Mouse (Mus musculus) embryonic facial prominence, embryonic 15.5 days (tissue): ENCODE results near the gene Akap6. TPM values are rescaled to one million over a fixed set of nuclear protein-coding genes. Genes with fewer than 3 reads are reported as not detected.

Experiments
- ATAC-seq: fragments of 200-750 bp; cut with Nextera tagmentation; 2 replicates; pipeline ENCODE4 v1.8.0; 2017; ENCODE audit warnings: low read depth, moderate TSS enrichment; ENCODE audit not compliant: insufficient number of reproducible peaks, low FRiP score, low TSS enrichment
- H3K27ac ChIP-seq: fragments of 300-500 bp; sonication (generic); replicated peaks from 2 replicates; pipeline ENCODE4 v1.5.1; 2015; ENCODE audit warnings: mild to moderate bottlenecking, inconsistent platforms
- H3K27me3 ChIP-seq: fragments of 300-500 bp; sonication (generic); 2 replicates; pipeline ENCODE4 v1.6.1; 2015; ENCODE audit warnings: inconsistent platforms
- H3K36me3 ChIP-seq: fragments of 300-500 bp; sonication (generic); 2 replicates; pipeline ENCODE4 v1.6.1; 2015; ENCODE audit warnings: mild to moderate bottlenecking, inconsistent platforms
- H3K4me1 ChIP-seq: fragments of 300-500 bp; sonication (generic); 2 replicates; pipeline ENCODE4 v1.6.1; 2015; ENCODE audit warnings: inconsistent platforms
- H3K4me2 ChIP-seq: fragments of 300-500 bp; sonication (generic); replicated peaks from 2 replicates; pipeline ENCODE4 v1.6.1; 2015; ENCODE audit warnings: mild to moderate bottlenecking, inconsistent platforms
- H3K4me3 ChIP-seq: fragments of 300-500 bp; sonication (generic); replicated peaks from 2 replicates; pipeline ENCODE4 v1.5.1; 2015; ENCODE audit warnings: mild to moderate bottlenecking, inconsistent platforms
- H3K9ac ChIP-seq: fragments of 300-500 bp; sonication (generic); 2 replicates; pipeline ENCODE4 v1.6.1; 2015; ENCODE audit warnings: inconsistent platforms
- H3K9me3 ChIP-seq: fragments of 300-500 bp; sonication (generic); replicated peaks from 2 replicates; pipeline ENCODE4 v1.6.1; 2016; ENCODE audit warnings: inconsistent platforms
- WGBS: fragments of 180-500 bp; shearing (Covaris S2); methylation state at CpG from one replicate; pipeline ENCODE4 v1.1.7; 2015; 5-methylcytosine and 5-hydroxymethylcytosine counted together
- polyA plus RNA-seq: library from polyadenylated mRNA; unstranded; fragments of >200 nt; fragmentation: Nextera tagmentation; extraction: Ambion mirVana; gene quantifications from 2 replicates; pipeline ENCODE4 v1.2.1, GENCODE M21; 2015

Akap6 gene
- polyA plus RNA-seq, 1 experiment from 2014 or later: 2.2 TPM

DNA sequence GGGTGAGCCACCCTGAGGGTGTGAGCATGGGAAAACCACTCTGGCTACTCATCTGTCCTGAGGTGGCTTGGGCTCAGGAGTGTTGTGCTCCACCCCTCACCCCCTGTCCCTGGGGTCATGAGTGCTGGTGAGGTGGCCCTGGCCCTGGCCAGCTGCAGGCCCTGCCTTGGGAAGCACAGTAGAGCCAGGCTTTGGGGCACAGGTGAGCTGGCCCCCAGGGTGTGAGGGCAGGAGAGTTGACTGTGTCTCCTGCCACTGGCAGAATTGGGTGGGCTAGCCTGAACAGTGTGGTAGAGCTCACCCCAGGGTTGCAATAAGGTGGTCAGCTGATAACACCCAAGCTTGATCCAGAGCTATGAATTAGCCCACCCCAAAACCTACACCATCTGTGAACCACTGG, 86.0 kb downstream of the Akap6 start:
- H3K9me3 ChIP-seq: no peaks in the 10 kb centered on the region
- H3K4me1 ChIP-seq: peaks cover 5% of the 10 kb centered on the region; the same call in 1 of the 2 replicates
- H3K4me3 ChIP-seq: no peak overlapping the region
- H3K27me3 ChIP-seq: no peaks in the 10 kb centered on the region
- no peak overlapping the region for H3K4me2 ChIP-seq
- no peak overlapping the region for H3K27ac ChIP-seq
- ATAC-seq: no peak
- no peak overlapping the region for H3K9ac ChIP-seq
- H3K36me3 ChIP-seq: no peaks in the 10 kb centered on the region

DNA sequence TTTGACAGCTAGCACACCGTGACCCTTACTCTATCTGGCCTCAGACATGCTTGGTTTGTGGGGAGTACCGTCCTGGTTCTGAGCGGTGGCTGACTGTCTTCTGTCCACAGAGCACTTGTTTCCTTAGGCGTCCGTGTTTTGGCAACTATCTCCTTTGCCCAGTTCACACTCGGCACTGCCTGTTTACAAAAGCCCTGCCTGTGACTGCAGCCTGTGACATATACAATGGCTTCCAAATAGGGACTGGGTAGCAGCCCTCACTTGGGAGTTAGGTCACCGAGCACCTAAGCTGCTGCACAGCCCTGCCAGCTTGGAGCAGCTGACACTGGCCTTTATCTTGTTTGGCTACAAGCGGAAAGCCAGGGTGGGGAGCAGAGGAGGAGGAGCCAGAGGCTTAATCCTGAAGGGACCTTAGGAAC, 91.2 kb downstream of the Akap6 start:
- 25% methylated on average over 8 of the region's 8 CpGs for WGBS
- Histone ChIP-seq H3K9ac (no peak overlapping the region), H3K36me3 (no peaks in the 10 kb centered on the region), H3K4me1 (no peaks in the 10 kb centered on the region), H3K4me2 (no peak overlapping the region), H3K9me3 (no peaks in the 10 kb centered on the region), H3K4me3 (no peak overlapping the region), H3K27me3 (no peaks in the 10 kb centered on the region), H3K27ac (no peak overlapping the region)
- no peak for ATAC-seq

DNA sequence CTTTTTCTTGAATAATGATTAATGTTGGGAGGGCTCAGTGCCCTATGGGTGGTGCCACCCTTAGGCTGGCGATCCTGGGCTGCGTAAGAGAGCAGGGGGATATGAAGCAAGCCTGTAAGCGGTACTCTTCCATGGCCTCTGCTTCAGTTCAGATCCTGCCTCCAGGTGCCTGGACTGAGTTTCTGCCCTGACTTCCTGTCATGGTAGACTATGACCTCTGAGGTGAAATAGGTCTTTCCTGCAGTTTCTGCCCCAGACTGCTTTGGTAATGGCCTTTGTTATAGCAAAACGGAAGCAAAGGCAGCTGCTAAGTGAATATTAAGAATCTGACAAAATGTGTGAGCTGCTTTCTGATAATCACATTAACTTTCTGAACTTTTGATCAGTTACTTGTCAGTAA, 94.9 kb downstream of the Akap6 start:
- ATAC-seq: no peak
- Histone ChIP-seq H3K4me3 (no peak overlapping the region), H3K9me3 (no peaks in the 10 kb centered on the region), H3K9ac (no peak overlapping the region), H3K27me3 (no peaks in the 10 kb centered on the region), H3K4me1 (peaks cover 3% of the 10 kb centered on the region; the same call in 1 of the 2 replicates), H3K4me2 (no peak overlapping the region), H3K36me3 (no peaks in the 10 kb centered on the region), H3K27ac (no peak overlapping the region)
- WGBS: 86% methylated on average over 4 of the region's 4 CpGs

DNA sequence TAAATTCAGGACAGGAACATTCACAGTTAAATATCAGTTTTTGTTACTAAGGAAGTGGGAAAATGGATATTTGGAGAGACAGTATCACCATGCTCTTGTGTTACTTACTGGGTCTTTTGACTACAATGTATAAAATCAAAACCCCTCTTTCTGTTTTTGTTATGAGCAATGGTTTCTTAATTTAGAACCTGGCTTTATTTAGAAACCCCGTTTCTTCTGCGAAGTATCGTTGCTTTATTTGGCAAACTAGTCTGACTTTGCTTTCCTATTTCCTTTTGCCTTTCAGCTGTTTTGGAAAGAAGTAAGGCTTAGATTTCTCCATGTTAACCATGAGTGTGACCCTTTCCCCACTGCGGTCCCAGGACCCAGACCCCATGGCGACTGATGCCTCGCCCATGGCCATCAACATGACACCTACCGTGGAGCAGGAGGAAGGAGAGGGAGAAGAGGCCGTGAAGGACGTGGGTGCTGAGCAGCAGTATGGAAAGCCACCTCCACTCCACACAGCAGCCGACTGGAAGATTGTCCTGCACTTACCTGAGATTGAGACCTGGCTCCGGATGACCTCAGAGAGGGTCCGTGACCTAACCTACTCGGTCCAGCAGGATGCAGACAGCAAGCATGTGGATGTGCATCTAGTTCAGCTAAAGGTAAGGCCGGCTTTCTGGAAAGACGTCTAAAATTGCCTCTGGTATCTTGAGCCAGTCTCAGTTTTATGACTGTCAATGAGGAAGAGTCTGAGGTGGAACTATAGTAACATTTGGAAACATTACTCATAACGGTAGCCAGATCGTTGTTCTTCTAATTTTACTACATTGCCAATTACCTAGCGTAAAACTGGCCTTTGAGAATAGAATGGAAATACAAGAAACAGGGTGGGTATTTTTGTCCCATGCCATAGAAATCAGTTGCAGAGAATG, 96.6 kb downstream of the Akap6 start:
- no peaks in the 10 kb centered on the region for H3K36me3 ChIP-seq

DNA sequence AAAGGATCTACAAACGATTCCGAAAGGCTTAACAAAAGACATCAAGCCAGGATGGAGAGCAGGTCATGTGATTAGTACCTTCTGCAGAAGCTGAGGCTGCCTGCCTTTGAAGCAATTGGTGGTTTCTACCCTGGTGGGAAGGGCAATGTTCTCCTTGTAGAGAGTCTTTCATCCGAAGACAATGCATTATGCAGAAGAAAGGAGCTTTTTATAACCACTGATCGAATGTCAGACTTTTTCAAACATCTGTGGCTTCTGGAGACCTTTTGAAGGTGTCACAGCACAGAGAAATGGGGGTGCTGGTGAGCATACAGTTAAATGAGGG, 97.2 kb downstream of the Akap6 start:
- Histone ChIP-seq H3K4me1 (peaks cover 3% of the 10 kb centered on the region; the same call in 1 of the 2 replicates), H3K36me3 (no peaks in the 10 kb centered on the region), H3K4me2 (no peak overlapping the region), H3K27ac (no peak overlapping the region), H3K27me3 (no peaks in the 10 kb centered on the region), H3K9ac (no peak overlapping the region), H3K4me3 (no peak overlapping the region), H3K9me3 (no peaks in the 10 kb centered on the region)
- WGBS: 54% methylated on average over 4 of the region's 4 CpGs
- no peak for ATAC-seq

More for the DNA sequence above, 96.6 kb downstream of the Akap6 start:
- no peak overlapping the region for H3K9ac ChIP-seq
- H3K4me3 ChIP-seq: no peak overlapping the region
- H3K27me3 ChIP-seq: no peaks in the 10 kb centered on the region
- WGBS: 85% methylated on average over 18 of the region's 18 CpGs
- H3K9me3 ChIP-seq: no peaks in the 10 kb centered on the region
- peaks cover 3% of the 10 kb centered on the region; the same call in 1 of the 2 replicates for H3K4me1 ChIP-seq
- ATAC-seq: no peak
- H3K27ac ChIP-seq: no peak overlapping the region
- H3K4me2 ChIP-seq: no peak overlapping the region

DNA sequence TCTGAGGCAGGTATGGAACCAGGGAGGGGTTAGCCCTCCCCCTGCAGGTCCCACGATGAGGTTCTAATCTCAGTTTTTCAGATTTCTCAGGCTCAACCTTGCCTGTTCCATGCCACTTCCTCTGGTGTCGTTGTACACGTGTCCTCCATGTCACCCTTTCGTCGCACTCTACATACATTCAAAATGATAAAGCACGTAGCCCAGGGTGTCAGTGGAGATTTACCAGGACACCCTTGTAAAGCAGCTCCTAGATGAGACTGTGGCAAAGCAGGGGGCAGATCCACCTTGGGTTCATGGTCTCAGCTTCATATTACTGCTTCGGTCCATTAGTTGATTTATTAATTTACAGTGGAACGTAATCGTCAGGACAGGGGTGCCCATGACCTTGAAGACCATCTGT, 100.5 kb downstream of the Akap6 start:
- Histone ChIP-seq H3K9me3 (no peaks in the 10 kb centered on the region), H3K4me3 (no peak overlapping the region), H3K27me3 (no peaks in the 10 kb centered on the region), H3K36me3 (no peaks in the 10 kb centered on the region), H3K9ac (no peak overlapping the region), H3K4me1 (peaks cover 3% of the 10 kb centered on the region; the same call in 1 of the 2 replicates), H3K4me2 (no peak overlapping the region), H3K27ac (no peak overlapping the region)
- no peak for ATAC-seq
- WGBS: 89% methylated on average over 9 of the region's 9 CpGs

DNA sequence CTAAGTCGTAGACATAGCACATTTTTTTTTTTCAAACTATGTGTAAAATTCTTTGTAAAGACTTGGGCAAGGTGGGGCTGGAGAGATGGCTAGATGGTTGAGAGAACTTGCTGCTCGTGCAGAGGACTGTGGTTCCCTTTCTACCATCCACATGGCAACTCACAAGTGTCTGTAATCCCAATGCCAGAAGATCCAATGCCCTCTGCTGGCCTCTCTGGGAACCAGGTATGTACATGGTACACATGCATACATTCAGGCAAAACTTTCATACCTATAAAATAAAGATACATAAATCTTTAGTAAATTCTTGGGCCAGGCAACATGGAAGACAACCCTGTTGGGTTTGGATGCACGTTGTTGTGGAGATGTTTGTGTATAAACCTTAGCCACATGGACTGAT, 107.1 kb downstream of the Akap6 start:
- no peak overlapping the region for H3K27ac ChIP-seq
- H3K4me2 ChIP-seq: no peak overlapping the region
- H3K9me3 ChIP-seq: no peaks in the 10 kb centered on the region
- H3K36me3 ChIP-seq: no peaks in the 10 kb centered on the region
- no peak overlapping the region for H3K9ac ChIP-seq
- WGBS: 66% methylated on average over 3 of the region's 3 CpGs
- H3K4me3 ChIP-seq: no peak overlapping the region
- no peak for ATAC-seq
- H3K4me1 ChIP-seq: no peaks in the 10 kb centered on the region
- no peaks in the 10 kb centered on the region for H3K27me3 ChIP-seq

DNA sequence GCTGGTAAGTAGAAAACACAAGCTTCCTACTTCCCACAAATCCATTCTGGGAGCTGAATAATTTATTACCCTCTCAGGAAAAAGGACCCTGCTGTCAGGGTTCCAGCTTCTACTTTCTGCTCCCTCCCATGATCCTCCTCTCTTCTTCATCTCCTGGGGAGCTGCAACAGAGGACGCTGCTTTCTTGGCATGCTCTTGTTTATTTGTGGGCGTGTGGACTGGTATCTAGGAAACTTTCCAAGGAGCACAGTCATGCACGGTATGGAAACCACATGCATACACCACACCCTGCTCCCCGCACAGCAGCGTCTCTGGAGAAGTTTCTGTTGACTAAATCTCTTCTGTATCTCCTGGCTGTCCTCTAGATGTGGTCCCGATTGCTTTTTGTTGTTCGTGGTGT, 119.4 kb downstream of the Akap6 start:
- Histone ChIP-seq H3K4me2 (peak overlapping the region; percentile 36), H3K9ac (no peak overlapping the region), H3K4me3 (no peak overlapping the region), H3K27ac (peak overlapping the region; percentile 77), H3K36me3 (no peaks in the 10 kb centered on the region), H3K4me1 (0 out of 2 replicates have a peak, but pooled peaks cover 15% of the 10 kb centered on the region), H3K27me3 (no peaks in the 10 kb centered on the region), H3K9me3 (no peaks in the 10 kb centered on the region)
- peak; percentile 86 for ATAC-seq
- WGBS: 19% methylated on average over 7 of the region's 7 CpGs

DNA sequence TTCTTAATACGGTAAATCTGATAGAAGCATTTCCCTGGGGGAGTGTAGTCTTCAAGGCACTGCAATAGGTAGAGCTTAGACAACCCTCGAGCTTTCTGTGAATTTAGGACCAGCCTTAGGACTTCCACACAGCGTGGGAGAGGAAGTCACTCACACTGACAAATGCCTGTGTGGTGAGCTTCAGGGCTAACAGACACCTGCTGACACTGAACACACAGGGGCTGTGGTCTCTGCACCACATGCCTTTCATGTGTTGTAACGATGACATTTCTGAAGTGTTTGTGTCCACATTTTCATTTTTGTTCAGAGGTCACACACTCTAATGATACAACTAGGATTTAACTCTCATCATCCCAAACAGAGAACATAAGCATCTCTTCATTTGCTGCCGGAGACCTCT, 125.6 kb downstream of the Akap6 start:
- WGBS: 74% methylated on average over 5 of the region's 5 CpGs
- H3K9ac ChIP-seq: no peak overlapping the region
- H3K4me2 ChIP-seq: no peak overlapping the region
- H3K9me3 ChIP-seq: no peaks in the 10 kb centered on the region
- no peaks in the 10 kb centered on the region for H3K36me3 ChIP-seq
- no peak overlapping the region for H3K4me3 ChIP-seq
- ATAC-seq: no peak
- H3K27ac ChIP-seq: no peak overlapping the region
- H3K4me1 ChIP-seq: no peaks in the 10 kb centered on the region
- H3K27me3 ChIP-seq: no peaks in the 10 kb centered on the region

DNA sequence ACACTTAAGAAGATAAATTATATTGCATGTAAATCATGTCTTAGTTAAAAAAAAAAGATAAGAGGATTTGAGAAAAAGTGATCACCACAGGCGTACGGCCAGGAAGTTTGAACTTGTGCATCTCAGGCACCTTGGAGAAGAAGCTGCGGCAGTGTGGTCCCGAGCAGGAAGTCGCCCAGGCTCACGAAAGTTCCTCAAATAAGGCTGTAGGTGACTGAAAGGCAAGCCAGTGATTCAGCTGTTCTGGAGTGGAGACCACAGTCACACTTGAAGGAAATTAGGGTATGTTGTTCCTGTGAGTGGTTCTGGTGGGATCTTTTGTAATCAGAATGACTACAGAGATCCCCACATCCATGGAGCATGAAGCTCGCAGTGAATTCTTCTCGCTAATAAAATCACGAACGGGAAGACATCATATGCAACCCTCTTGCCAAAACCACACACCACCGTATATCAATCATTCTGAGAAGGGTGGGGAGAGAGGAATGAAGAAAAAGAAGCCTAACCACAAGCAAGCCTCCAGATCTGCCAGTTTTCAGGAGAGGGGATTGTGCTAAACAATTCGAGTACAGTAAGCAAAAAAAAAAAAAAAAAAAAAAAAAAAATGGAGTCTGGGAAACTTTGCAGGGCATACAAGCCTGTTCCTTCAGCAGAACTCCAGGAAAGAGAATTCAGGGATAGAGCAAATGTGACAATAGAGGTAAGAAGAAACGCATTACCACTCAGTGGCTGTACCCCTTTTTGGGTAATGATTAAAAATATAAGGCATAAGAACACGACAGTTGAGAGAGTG, 130.0 kb downstream of the Akap6 start:
- Histone ChIP-seq H3K27ac (peak overlapping the region; percentile 68), H3K4me2 (no peak overlapping the region; the same call in 1 of the 2 replicates), H3K4me1 (peaks cover 9% of the 10 kb centered on the region; the same call in 1 of the 2 replicates), H3K36me3 (no peaks in the 10 kb centered on the region), H3K9me3 (no peaks in the 10 kb centered on the region), H3K9ac (no peak overlapping the region), H3K4me3 (no peak overlapping the region), H3K27me3 (no peaks in the 10 kb centered on the region)
- 0 out of 2 replicates have a peak, but pooled peaks have one; percentile 34 for ATAC-seq
- WGBS: 40% methylated on average over 14 of the region's 14 CpGs

DNA sequence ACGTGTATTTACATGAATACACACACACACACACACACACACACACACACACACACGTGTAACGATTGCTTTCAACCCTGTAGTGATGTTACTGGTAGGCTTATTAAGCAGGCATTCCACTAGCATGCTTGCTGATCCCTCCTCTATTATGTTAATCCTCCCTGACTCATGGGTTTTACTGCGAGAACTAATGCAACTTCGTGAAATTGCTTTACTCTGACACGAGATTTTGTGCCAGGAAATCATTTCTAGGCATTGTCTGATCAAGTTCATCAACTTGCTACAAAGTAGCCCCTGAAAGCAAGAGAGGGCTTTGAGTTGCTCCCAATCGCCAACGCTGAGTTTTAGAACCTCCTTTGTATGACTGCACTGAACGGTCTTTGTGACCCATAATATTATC, 132.6 kb downstream of the Akap6 start:
- Histone ChIP-seq H3K9ac (no peak overlapping the region), H3K36me3 (no peaks in the 10 kb centered on the region), H3K4me1 (peaks cover 35% of the 10 kb centered on the region), H3K27ac (0 out of 2 replicates have a peak overlapping the region, but pooled peaks have one; percentile 68), H3K4me2 (0 out of 2 replicates have a peak overlapping the region, but pooled peaks have one; percentile 17), H3K9me3 (no peaks in the 10 kb centered on the region), H3K27me3 (no peaks in the 10 kb centered on the region), H3K4me3 (no peak overlapping the region)
- no peak for ATAC-seq
- WGBS: 36% methylated on average over 9 of the region's 9 CpGs
